Mouse (Mus musculus): ENCODE results near the gene Hck. TPM values are rescaled to one million over a fixed set of nuclear protein-coding genes. Genes with fewer than 3 reads are reported as not detected.

Gene Hck
- polyA plus RNA-seq, 1 experiment from 2014 or later: 0.92 TPM

GRCm38 (mm10) chr2:153199114-153199513 lies 90.8 kb downstream of the Hck start:
- peaks cover 88% of the 10 kb centered on the region for H3K36me3 ChIP-seq (replicated peaks)
- no peak overlapping the region for H3K4me3 ChIP-seq
- no peaks in the 10 kb centered on the region for H3K27me3 ChIP-seq (ENCODE audit: poor library complexity, severe bottlenecking)
- DNase-seq (ENCODE audit: extremely low spot score, low spot score): no peak
- no peak overlapping the region for H3K27ac ChIP-seq
- peaks cover 6% of the 10 kb centered on the region for H3K4me1 ChIP-seq
- 91% methylated on average over 2 of the region's 2 CpGs for WGBS
- no peaks in the 10 kb centered on the region for H3K9me3 ChIP-seq

Other genes with a start within 250 kb of the Hck start
- gene Mylk2, start 197.1 kb upstream of the Hck start, polyA plus RNA-seq (2016; fragmentation: Nextera tagmentation; extraction: Ambion mirVana): 0.06 and 0.12 TPM in 2 replicates
- 0.34 and 0.60 TPM in 2 replicates for gene Foxs1, start 175.3 kb upstream of the Hck start, polyA plus RNA-seq (2016; fragmentation: Nextera tagmentation; extraction: Ambion mirVana)
- gene Dusp15, start 156.8 kb upstream of the Hck start, polyA plus RNA-seq (2016; fragmentation: Nextera tagmentation; extraction: Ambion mirVana): 0.42 and 0.95 TPM in 2 replicates
- gene Ttll9, start 146.0 kb upstream of the Hck start, polyA plus RNA-seq (2016; fragmentation: Nextera tagmentation; extraction: Ambion mirVana): 1.3 and 1.6 TPM in 2 replicates
- gene Pdrg1, start 93.0 kb upstream of the Hck start, polyA plus RNA-seq (2016; fragmentation: Nextera tagmentation; extraction: Ambion mirVana): 88.5 and 90.8 TPM in 2 replicates
- gene Xkr7, start 76.6 kb upstream of the Hck start, polyA plus RNA-seq (2016; fragmentation: Nextera tagmentation; extraction: Ambion mirVana): 0.14 and 0.20 TPM in 2 replicates
- gene Ccm2l, start 42.5 kb upstream of the Hck start, polyA plus RNA-seq (2016; fragmentation: Nextera tagmentation; extraction: Ambion mirVana): 0.83 and 0.84 TPM in 2 replicates
- gene Tm9sf4, start 52.8 kb downstream of the Hck start, polyA plus RNA-seq (2016; fragmentation: Nextera tagmentation; extraction: Ambion mirVana): 65.3 and 66.0 TPM in 2 replicates
- gene Tspyl3, start 117.0 kb downstream of the Hck start, polyA plus RNA-seq (2016; fragmentation: Nextera tagmentation; extraction: Ambion mirVana): 5.0 and 5.4 TPM in 2 replicates
- 30.5 and 31.7 TPM in 2 replicates for gene Plagl2, start 133.0 kb downstream of the Hck start, polyA plus RNA-seq (2016; fragmentation: Nextera tagmentation; extraction: Ambion mirVana)
- 5.9 and 6.4 TPM in 2 replicates for gene Pofut1, start 133.1 kb downstream of the Hck start, polyA plus RNA-seq (2016; fragmentation: Nextera tagmentation; extraction: Ambion mirVana)
- gene Kif3b, start 182.9 kb downstream of the Hck start, polyA plus RNA-seq (2016; fragmentation: Nextera tagmentation; extraction: Ambion mirVana): 6.2 and 6.9 TPM in 2 replicates
- 13.1 and 14.2 TPM in 2 replicates for gene Asxl1, start 237.4 kb downstream of the Hck start, polyA plus RNA-seq (2016; fragmentation: Nextera tagmentation; extraction: Ambion mirVana)